Mouse (Mus musculus) hematopoietic stem cell, adult 5-6 weeks (primary cell): Measurements from ENCODE around the gene Eif4a2. TPM values are rescaled to one million over a fixed set of nuclear protein-coding genes. Genes with fewer than 3 reads are reported as not detected.
A peak's percentile ranks its signal among the peaks of the same experiment; 100 is the strongest.

Source experiments
- ATAC-seq, 2 experiments: fragments of 125-278 bp in 1 of 2; replicated peaks in 1 of 2; 2 replicates each; pipeline ENCODE4 v1.8.0; 2016 to 2017; ENCODE audit warnings: inconsistent platforms in 2 of 2, mild to moderate bottlenecking in 2 of 2, moderate number of reproducible peaks in 2 of 2, low read depth in 1 of 2, moderate TSS enrichment in 1 of 2; ENCODE audit not compliant: low FRiP score in 2 of 2, poor library complexity in 2 of 2, severe bottlenecking in 2 of 2, insufficient read depth in 1 of 2, low TSS enrichment in 1 of 2
- total RNA-seq: library from RNA; stranded (forward); fragments of 172-1452, 232-1000 nt; gene quantifications from 2 replicates; pipeline ENCODE4 v1.2.3, GENCODE M21; 2017

The Eif4a2 gene
- total RNA-seq, 1 experiment from 2014 or later: 1,260 TPM

- no peak for ATAC-seq
Observed at GRCm38 (mm10) chr16:23124398-23124797, 17.2 kb downstream of the Eif4a2 start.

GRCm38 (mm10) chr16:23127311-23127672 lies 20.0 kb downstream of the Eif4a2 start:
- no peak for ATAC-seq

GRCm38 (mm10) chr16:23127673-23128375 lies 20.6 kb downstream of the Eif4a2 start, which contains the start of gene Rfc4:
Gene Rfc4, minus strand, starts transcription at chr16:23127737.
- ATAC-seq: peak; percentile 85 to 93

DNA sequence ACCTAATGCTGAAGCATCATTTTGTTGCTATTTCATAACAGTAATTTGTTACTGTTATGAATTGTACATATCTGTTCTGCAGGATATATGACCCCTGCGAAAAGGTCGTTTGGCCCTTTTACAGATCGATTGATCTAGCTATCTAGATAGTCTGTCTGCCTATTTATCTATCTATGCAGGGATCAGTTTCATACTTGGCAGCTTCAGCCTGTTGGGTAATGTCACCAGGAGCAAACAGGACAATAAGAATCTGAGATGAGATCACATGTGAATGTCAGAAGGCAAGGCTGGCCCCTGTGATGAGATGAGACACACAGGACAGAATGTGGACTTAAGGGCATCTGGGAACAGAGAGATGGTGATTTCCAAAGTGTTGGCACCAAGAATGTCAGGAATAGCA lies 23.1 kb downstream of the Eif4a2 start:
- ATAC-seq: no peak

- ATAC-seq: no peak
Observed at GRCm38 (mm10) chr16:23132336-23132735, 25.1 kb downstream of the Eif4a2 start.

DNA sequence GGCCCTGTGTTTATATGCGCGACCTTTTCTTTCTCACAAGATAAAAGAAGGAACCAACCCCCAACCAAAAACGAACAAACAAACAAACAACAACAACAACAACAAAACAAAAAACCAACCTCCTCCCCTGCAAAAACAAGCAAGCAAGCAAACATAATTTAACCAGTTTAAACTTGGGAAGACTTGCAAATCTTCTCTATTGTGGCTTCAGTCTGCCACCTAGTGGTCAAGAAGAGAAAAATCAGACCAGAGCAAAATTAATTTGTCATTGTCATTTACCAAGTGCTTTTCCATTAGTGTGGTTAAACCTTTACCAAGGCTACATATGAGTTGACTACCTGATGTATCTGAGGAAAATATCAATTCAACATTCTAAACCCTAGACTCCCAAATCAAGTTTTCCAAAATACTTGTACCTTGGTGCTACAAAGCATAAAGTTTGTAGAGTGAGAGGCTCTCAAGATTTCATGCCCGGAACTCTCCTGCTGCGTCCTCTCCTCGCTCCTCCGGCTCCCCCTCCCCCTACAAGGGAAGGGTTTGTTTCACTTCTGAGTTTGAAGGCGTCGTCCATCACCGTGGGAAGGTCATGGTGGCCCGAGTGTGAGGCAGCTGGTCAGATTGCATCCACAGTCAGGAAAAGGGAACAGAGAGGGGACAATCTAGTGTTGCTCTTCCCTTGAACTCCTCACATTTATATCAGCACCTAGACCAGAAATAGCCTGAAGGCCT lies 28.3 kb downstream of the Eif4a2 start:
- peak; percentile 39 to 70; a peak in 1 of 4 replicates for ATAC-seq

DNA sequence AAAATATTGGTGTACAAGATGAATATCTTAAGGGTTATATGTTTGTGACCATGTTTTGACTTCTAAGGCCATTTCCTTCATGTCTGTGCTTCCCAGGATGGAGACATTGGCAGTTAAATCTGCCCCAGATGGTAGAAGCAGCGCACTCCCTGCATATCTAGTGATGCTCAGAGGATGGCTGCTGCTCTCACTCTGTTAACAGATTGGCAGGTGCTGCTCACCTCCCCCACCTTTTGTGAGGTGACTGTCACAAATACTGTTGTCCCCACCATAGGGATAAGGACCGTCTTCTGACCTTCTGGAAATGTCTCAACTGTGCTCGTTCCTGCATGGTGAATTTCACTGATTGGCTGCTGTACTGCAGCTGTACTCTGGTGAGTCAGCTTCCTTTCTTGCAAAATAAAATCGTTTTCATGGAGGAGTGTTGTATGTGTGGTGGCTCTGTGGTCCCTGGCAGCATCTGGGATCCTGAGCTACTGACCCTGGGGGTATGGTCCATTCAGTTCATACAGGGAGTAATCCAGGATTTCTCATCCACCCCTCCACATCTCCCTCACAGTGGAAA lies 29.2 kb downstream of the Eif4a2 start:
- ATAC-seq: peak; percentile 12 to 33; a peak in 2 of 4 replicates

GRCm38 (mm10) chr16:23140911-23141310 lies 33.7 kb downstream of the Eif4a2 start:
- no peak for ATAC-seq

- peak; percentile 76 to 91; a peak in 3 of 4 replicates for ATAC-seq
Observed at GRCm38 (mm10) chr16:23144326-23144725, 37.1 kb downstream of the Eif4a2 start.

GRCm38 (mm10) chr16:23145211-23145610 lies 38.0 kb downstream of the Eif4a2 start:
- no peak for ATAC-seq

DNA sequence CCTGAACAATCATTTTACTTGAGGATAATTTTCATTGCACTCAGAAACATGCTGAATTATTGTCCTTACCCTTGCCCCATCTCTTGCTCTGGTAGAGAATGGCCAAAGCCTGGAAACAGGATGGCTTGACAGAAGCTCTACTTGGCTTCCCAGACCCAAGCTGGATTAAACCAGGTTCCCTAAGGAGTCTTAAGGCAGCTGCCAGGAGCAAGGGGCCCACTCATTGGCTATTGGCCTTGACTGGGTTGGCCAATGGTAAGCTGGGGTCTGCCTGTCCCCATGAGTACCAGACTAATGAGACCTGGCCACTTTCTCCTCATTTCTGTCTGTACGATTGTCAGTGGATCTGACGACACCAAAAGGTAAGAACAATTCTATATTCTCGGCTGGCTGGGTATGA lies 39.0 kb downstream of the Eif4a2 start, which contains the start of gene Adipoq:
Gene Adipoq, plus strand, starts transcription at position 257 of the 400 bp plus-strand sequence.
- no peak for ATAC-seq

DNA sequence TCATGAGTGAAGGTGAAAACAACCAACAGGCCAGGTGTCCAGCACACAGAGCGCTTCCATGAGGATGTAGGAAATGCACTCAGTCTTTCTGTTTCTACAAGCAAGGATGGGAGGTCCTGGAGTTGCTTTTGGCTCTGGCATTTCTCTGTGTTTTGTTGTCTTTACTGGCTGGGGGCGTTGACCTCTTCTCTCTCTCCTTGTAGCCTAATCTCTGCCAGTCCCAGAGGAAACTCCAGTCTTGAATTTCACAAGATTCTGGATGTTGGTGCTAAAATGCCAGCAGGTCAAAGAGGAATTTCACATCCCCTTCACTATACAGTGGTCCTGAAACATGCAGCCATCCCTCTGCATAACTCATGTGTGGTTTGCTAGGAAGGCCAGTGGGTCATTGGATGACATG lies 41.7 kb downstream of the Eif4a2 start:
- ATAC-seq: no peak

DNA sequence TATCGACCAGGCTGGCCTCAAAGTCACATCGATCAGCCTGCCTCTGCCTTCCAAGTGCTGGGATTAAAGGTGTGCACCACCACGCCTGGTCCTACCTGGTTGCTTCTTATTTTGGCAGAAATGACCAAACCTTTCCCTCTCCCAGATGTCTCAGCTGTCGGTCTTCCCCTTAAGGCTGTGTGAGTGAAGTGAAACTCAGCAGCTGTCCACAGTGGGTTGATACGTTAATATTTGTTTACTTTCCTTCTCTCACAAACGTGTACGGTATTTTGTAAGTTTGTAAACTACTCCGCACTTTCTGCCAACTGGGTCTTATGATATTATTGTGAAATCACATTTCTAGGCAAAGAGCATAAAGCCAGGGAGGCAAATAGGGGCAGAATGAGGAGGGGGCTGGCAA lies 42.2 kb downstream of the Eif4a2 start:
- no peak for ATAC-seq

GRCm38 (mm10) chr16:23151423-23151822 lies 44.2 kb downstream of the Eif4a2 start:
- ATAC-seq: peak in 1 of 2 experiments; percentile 32; a peak in 1 of 4 replicates

- ATAC-seq: no peak
Observed at GRCm38 (mm10) chr16:23154261-23154660, 47.0 kb downstream of the Eif4a2 start.

- no peak for ATAC-seq
Observed at GRCm38 (mm10) chr16:23157013-23157412, 49.8 kb downstream of the Eif4a2 start.

- ATAC-seq: no peak
Observed at GRCm38 (mm10) chr16:23158292-23158691, 51.0 kb downstream of the Eif4a2 start.

GRCm38 (mm10) chr16:23158957-23159356 lies 51.7 kb downstream of the Eif4a2 start:
- ATAC-seq: no peak
